In the genomic region with DNA sequence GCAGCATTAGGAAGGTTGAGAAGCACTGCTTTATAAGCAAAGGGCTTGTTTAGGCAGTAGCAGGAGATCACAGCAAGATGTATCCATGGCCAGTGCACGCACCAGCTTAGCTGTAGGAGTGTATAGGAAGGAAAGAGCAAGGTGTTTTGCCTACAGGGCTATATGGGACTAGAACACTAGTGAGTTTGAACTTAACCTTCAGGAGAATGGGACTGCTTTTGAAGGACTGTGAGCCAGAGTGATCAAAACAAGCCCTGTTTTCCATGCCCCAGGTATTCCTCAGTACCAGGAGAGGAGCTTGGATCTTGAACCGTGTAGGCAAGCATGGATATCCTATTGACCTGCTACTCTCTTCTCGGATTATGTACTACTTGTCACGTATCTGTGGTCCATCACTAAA, we compare ENCODE assay signal across 50 mouse cellular contexts. TPM values are rescaled to one million over a fixed set of nuclear protein-coding genes. Genes with fewer than 3 reads are reported as not detected.
"Had no signal": no experiment of that assay in that cellular context is flagged by ENCODE, and none has a peak within 500 bp of the region (broad histone marks: within the 10 kb centered on the region; RNA-seq: fewer than 3 reads in every experiment).

No protein-coding gene starts in this region.

- H3K4me2 ChIP-seq: heart, embryonic 11.5 days; heart, embryonic 13.5 days; heart, embryonic 15.5 days; hindbrain, embryonic 12.5 days; hindbrain, embryonic 13.5 days; hindbrain, embryonic 14.5 days; hindbrain, embryonic 15.5 days; intestine, embryonic 15.5 days; kidney, embryonic 15.5 days had no signal

- DNase-seq: heart, postnatal 10 days; heart, postnatal 14 days; heart, postnatal 36 days; heart, postnatal 4 days; kidney, adult 11 months; kidney, adult 18-20 months; kidney, adult 2 months; kidney, adult 8-10 months; kidney, adult 9 months; kidney, postnatal 10 days; kidney, postnatal 14 days; kidney, postnatal 25 days; kidney, postnatal 36 days; kidney, postnatal 4 days; layer of hippocampus, adult 9-11 months; layer of hippocampus, postnatal 36 days had no signal

- H3K9me3 ChIP-seq: heart, embryonic 10.5 days; heart, embryonic 13.5 days; heart, embryonic 15.5 days; hindbrain, embryonic 10.5 days; hindbrain, embryonic 12.5 days; hindbrain, embryonic 13.5 days; hindbrain, embryonic 15.5 days; intestine, embryonic 15.5 days; kidney, embryonic 15.5 days had no signal

- H3K4me3 ChIP-seq: heart, embryonic 10.5 days; heart, embryonic 13.5 days; heart, embryonic 15.5 days; hindbrain, embryonic 10.5 days; hindbrain, embryonic 12.5 days; hindbrain, embryonic 13.5 days; hindbrain, embryonic 15.5 days; intestine, embryonic 15.5 days; kidney, embryonic 15.5 days; layer of hippocampus, adult 2 months had no signal

- H3K27me3 ChIP-seq: heart, embryonic 13.5 days; heart, embryonic 15.5 days; hindbrain, embryonic 12.5 days; hindbrain, embryonic 13.5 days; hindbrain, embryonic 15.5 days; intestine, embryonic 15.5 days; kidney, embryonic 15.5 days had no signal

- H3K27ac ChIP-seq: heart, embryonic 10.5 days; heart, embryonic 13.5 days; heart, embryonic 15.5 days; hindbrain, embryonic 10.5 days; hindbrain, embryonic 12.5 days; hindbrain, embryonic 13.5 days; hindbrain, embryonic 14.5 days; hindbrain, embryonic 15.5 days; hindbrain, postnatal 0 days; intestine, embryonic 15.5 days; kidney, embryonic 15.5 days; kidney, postnatal 0 days; layer of hippocampus, adult 2 months had no signal

- ATAC-seq: hindbrain, embryonic 16.5 days; hindbrain, postnatal 0 days; inflammation-experienced regulatory T-cells, adult 6 months; intestine, embryonic 15.5 days; intestine, embryonic 16.5 days; intestine, postnatal 0 days had no signal

- H3K9ac ChIP-seq: heart, embryonic 13.5 days; heart, embryonic 15.5 days; hindbrain, embryonic 12.5 days; hindbrain, embryonic 13.5 days; hindbrain, embryonic 14.5 days; hindbrain, embryonic 15.5 days; intestine, embryonic 15.5 days; kidney, embryonic 15.5 days had no signal

- H3K36me3 ChIP-seq: heart, embryonic 10.5 days; heart, embryonic 13.5 days; heart, embryonic 15.5 days; hindbrain, embryonic 10.5 days; hindbrain, embryonic 12.5 days; hindbrain, embryonic 13.5 days; hindbrain, embryonic 15.5 days; intestine, embryonic 15.5 days; kidney, embryonic 15.5 days had no signal

- H3K4me1 ChIP-seq: heart, embryonic 10.5 days; hindbrain, embryonic 10.5 days; hindbrain, embryonic 12.5 days; hindbrain, embryonic 15.5 days; intestine, embryonic 15.5 days; kidney, embryonic 15.5 days had no signal

RNA-seq across cellular contexts. Expression of a gene that starts 33.1 kb away (rescaled TPM):
- total RNA-seq: heart, postnatal 10 days; heart, postnatal 14 days; heart, postnatal 25 days; heart, postnatal 36 days; heart, postnatal 4 days; hematopoietic stem cell, adult 5-6 weeks; hindbrain, postnatal 0 days; layer of hippocampus, adult 18-20 months; layer of hippocampus, adult 2 months; layer of hippocampus, adult 8-10 months; layer of hippocampus, postnatal 10 days; layer of hippocampus, postnatal 14 days; layer of hippocampus, postnatal 25 days; layer of hippocampus, postnatal 36 days; left cerebral cortex, adult 18-20 months had no signal
- polyA plus RNA-seq: heart, embryonic 10.5 days; heart, embryonic 11.5 days; heart, embryonic 13.5 days; heart, embryonic 14.5 days; heart, embryonic 15.5 days; heart, embryonic 16.5 days; heart, postnatal 0 days; hindbrain, embryonic 10.5 days; hindbrain, embryonic 11.5 days; hindbrain, embryonic 12.5 days; hindbrain, embryonic 13.5 days; hindbrain, embryonic 14.5 days; hindbrain, embryonic 15.5 days; hindbrain, embryonic 16.5 days; hindbrain, postnatal 0 days; inflammation-experienced regulatory T-cells, adult 6 months; intestine, embryonic 14.5 days; intestine, embryonic 15.5 days; intestine, embryonic 16.5 days; intestine, postnatal 0 days; kidney, adult 2 months; kidney, embryonic 14.5 days; kidney, embryonic 15.5 days; kidney, embryonic 16.5 days; kidney, postnatal 0 days; large intestine, adult 2 months had no signal
